ENCODE assay signal across 29 mouse cellular contexts in the genomic region with DNA sequence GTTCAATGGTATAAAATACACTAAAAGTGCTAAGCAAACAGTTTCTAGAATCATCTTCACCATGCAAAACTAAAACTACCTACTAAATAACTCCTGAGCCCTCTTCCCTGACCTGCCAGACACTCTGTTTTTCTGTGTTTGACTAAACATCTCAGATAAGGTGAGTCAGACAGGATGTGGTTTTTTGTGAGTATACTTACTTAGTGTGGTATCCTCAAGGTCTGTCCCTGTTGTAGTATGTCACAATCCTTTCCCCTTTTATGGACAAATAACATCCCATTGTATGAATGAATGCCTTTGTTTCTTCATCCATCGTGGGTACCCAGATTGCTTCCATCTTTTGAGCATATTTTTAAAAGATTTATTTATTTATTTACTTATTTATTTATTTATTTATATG. TPM values are rescaled to one million over a fixed set of nuclear protein-coding genes. Genes with fewer than 3 reads are reported as not detected.
A peak's percentile ranks its signal among the peaks of the same experiment; 100 is the strongest.
DNase-seq lines count a peak whose midpoint lies in the region; ATAC-seq and TF ChIP-seq lines count a peak whose summit lies in the region.
"Had no signal": no experiment of that assay in that cellular context is flagged by ENCODE, and none has a peak within 500 bp of the region (broad histone marks: within the 10 kb centered on the region; RNA-seq: fewer than 3 reads in every experiment).

No protein-coding gene starts in this region.

- DNase-seq in thymus, postnatal 0 days (ENCODE audit: low spot score), result peak; percentile 35
- no peak for DNase-seq in thymus, adult 18-20 months
- peak; percentile 54 for DNase-seq in MEL (ENCODE audit: low read depth, low spot score)
- peak; percentile 71 for DNase-seq in induced T-regulatory cell, adult 2 months (ENCODE audit: low read depth)
- DNase-seq in layer of hippocampus, postnatal 36 days, result no peak
- DNase-seq in midbrain, embryonic 10.5 days (ENCODE audit: low spot score), result no peak
- DNase-seq: adrenal gland, postnatal 10 days; B cell, adult 2 months; cerebellum, adult 11 months; cerebellum, adult 9-10 months; cerebellum, postnatal 36 days; gastrocnemius, postnatal 14 days; heart, adult 18-20 months; heart, postnatal 4 days; kidney, adult 18-20 months; kidney, postnatal 25 days; left cerebral cortex, postnatal 4 days; liver, postnatal 0 days; right cerebral cortex, postnatal 14 days; thymus, postnatal 36 days had no signal

- H3K9me3 ChIP-seq in MEL (replicated peaks; ENCODE audit: insufficient read depth, low read length), result no peaks in the 10 kb centered on the region
- H3K9me3 ChIP-seq in midbrain, embryonic 10.5 days (replicated peaks), result no peaks in the 10 kb centered on the region
- H3K9me3 ChIP-seq: kidney, embryonic 15.5 days; liver, embryonic 12.5 days; stomach, embryonic 15.5 days had no signal

- no peak overlapping the region for H3K27ac ChIP-seq in MEL (ENCODE audit: control insufficient read depth, low read depth, low read length)
- H3K27ac ChIP-seq in midbrain, embryonic 10.5 days (replicated peaks), result no peak overlapping the region
- H3K27ac ChIP-seq: hindbrain, embryonic 14.5 days; kidney, embryonic 15.5 days; layer of hippocampus, adult 2 months; liver, embryonic 12.5 days; macrophage; stomach, embryonic 15.5 days had no signal

- TF ChIP-seq POLR2A in MEL (IDR thresholded peaks at IDR 0.05; ENCODE audit: control insufficient read depth in 1 of 2, insufficient read depth in 1 of 2, low read depth in 1 of 2, low read length in 2 of 2, poor library complexity in 1 of 2), result no peak

- no peak overlapping the region for H3K9ac ChIP-seq in MEL (ENCODE audit: control insufficient read depth, low read depth, low read length, poor library complexity, severe bottlenecking)
- H3K9ac ChIP-seq: hindbrain, embryonic 14.5 days; kidney, embryonic 15.5 days; liver, embryonic 12.5 days; liver, postnatal 0 days; stomach, embryonic 15.5 days had no signal

- H3K4me3 ChIP-seq in MEL (ENCODE audit: control insufficient read depth in 1 of 2, insufficient read depth in 1 of 2, low read depth in 2 of 2, low read length in 2 of 2), result no peak overlapping the region
- H3K4me3 ChIP-seq in midbrain, embryonic 10.5 days, result no peak overlapping the region
- H3K4me3 ChIP-seq: kidney, embryonic 15.5 days; layer of hippocampus, adult 2 months; liver, embryonic 12.5 days; stomach, embryonic 15.5 days had no signal

- no peak for TF ChIP-seq RAD21 in MEL (IDR thresholded peaks at IDR 0.05; ENCODE audit: low read depth, low read length)

- no peak for TF ChIP-seq CTCF in MEL (IDR thresholded peaks at IDR 0.05 in 2 of 3, conservative IDR thresholded peaks at IDR 0.05 in 1 of 3; ENCODE audit: control insufficient read depth in 1 of 3, insufficient read depth in 1 of 3, low read depth in 2 of 3, low read length in 3 of 3, poor library complexity in 1 of 3, severe bottlenecking in 1 of 3)

- TF ChIP-seq EP300 in MEL (IDR thresholded peaks at IDR 0.05; ENCODE audit: low read depth in 1 of 2, low read length in 2 of 2), result peak; percentile 14 to 55; a peak in 3 of 4 replicates

- no peak for ATAC-seq in cerebellum, adult (ENCODE audit: insufficient number of reproducible peaks, low FRiP score, low TSS enrichment)
- ATAC-seq: forebrain, embryonic 14.5 days; liver, embryonic 12.5 days; liver, postnatal 0 days; midbrain, embryonic 16.5 days had no signal

- 78% methylated on average over 1 of the region's 1 CpGs for WGBS in midbrain, embryonic 10.5 days

- H3K27me3 ChIP-seq in MEL (ENCODE audit: control insufficient read depth in 1 of 2, insufficient read depth in 2 of 2, low read length in 2 of 2), result no peaks in the 10 kb centered on the region; a peak in 1 of 4 replicates
- no peaks in the 10 kb centered on the region for H3K27me3 ChIP-seq in midbrain, embryonic 10.5 days (ENCODE audit: low read depth, poor library complexity, severe bottlenecking)
- H3K27me3 ChIP-seq: kidney, embryonic 15.5 days; liver, embryonic 12.5 days; stomach, embryonic 15.5 days had no signal

- peaks cover 0 to 15% of the 10 kb centered on the region in 2 experiments; a peak in 2 of 4 replicates for H3K36me3 ChIP-seq in MEL (ENCODE audit: control insufficient read depth in 1 of 2, insufficient read depth in 2 of 2, low read length in 2 of 2)
- no peaks in the 10 kb centered on the region for H3K36me3 ChIP-seq in midbrain, embryonic 10.5 days
- H3K36me3 ChIP-seq: kidney, embryonic 15.5 days; liver, embryonic 12.5 days; stomach, embryonic 15.5 days had no signal

- peaks cover 0 to 13% of the 10 kb centered on the region in 2 experiments; a peak in 2 of 4 replicates for H3K4me1 ChIP-seq in MEL (ENCODE audit: control insufficient read depth in 1 of 2, insufficient read depth in 2 of 2, low read length in 2 of 2)
- no peaks in the 10 kb centered on the region for H3K4me1 ChIP-seq in midbrain, embryonic 10.5 days
- H3K4me1 ChIP-seq: liver, embryonic 12.5 days; stomach, embryonic 15.5 days had no signal

- no peaks in the 10 kb centered on the region for H3K79me2 ChIP-seq in MEL (ENCODE audit: control insufficient read depth, insufficient read depth, low read length, poor library complexity)

TF ChIP-seq in MEL, 35 proteins besides CTCF, POLR2A, EP300 and RAD21:
- TF ChIP-seq GATA1 (IDR thresholded peaks at IDR 0.05; ENCODE audit: low read depth, low read length) (peak; percentile 48; the same call in 1 of the 2 replicates), HCFC1 (IDR thresholded peaks at IDR 0.05; ENCODE audit: low read depth, low read length) (no peak)

RNA-seq across cellular contexts. Expression of gene Ube2q2, which starts 22.4 kb away (rescaled TPM):
- polyA plus RNA-seq in thymus, postnatal 0 days (2015; fragmentation: Nextera tagmentation; extraction: Ambion mirVana), result 23.9 and 24.0 TPM in 2 replicates
- total RNA-seq in MEL (2012; rRNA removed), result 17.3 and 21.7 TPM in 2 replicates
- 10 to 100 TPM in 1 of 2 experiments, not detected in 1; 23.6 TPM for polyA plus RNA-seq in MEL (2012; ENCODE audit: insufficient read depth in 1 of 2, insufficient read length in 2 of 2, low read depth in 1 of 2, low replicate concordance in 2 of 2, missing spikeins in 1 of 2)
- 10 to 100 TPM; 62.0 to 66.6 TPM for total RNA-seq in layer of hippocampus, postnatal 36 days (2021)
- polyA plus RNA-seq in midbrain, embryonic 10.5 days (2016; fragmentation: Nextera tagmentation; extraction: Ambion mirVana), result 37.7 and 38.0 TPM in 2 replicates

Comparison
In these comparisons a context has a peak if more than half of its experiments do, and no peak if none do; other contexts are left out.
1. DNase-seq: peak in thymus, postnatal 0 days (single experiment), MEL (single experiment) and induced T-regulatory cell, adult 2 months (single experiment); none in thymus, adult 18-20 months (0 of 2), layer of hippocampus, postnatal 36 days (0 of 2) and midbrain, embryonic 10.5 days (single experiment).